Mouse (Mus musculus) layer of hippocampus, adult 6 months (tissue): ENCODE data around the gene Ndufaf2. TPM values are rescaled to one million over a fixed set of nuclear protein-coding genes. Genes with fewer than 3 reads are reported as not detected.

Experiments
- long read RNA-seq, 2 experiments: library from polyadenylated mRNA; unstranded; transcript quantifications; one replicate each; pipeline ENCODE4 v2.0.0; 2019 to 2020
- polyA plus RNA-seq: library from polyadenylated mRNA; unstranded; fragments of <200 nt; fragmentation: Nextera tagmentation; gene quantifications from 2 replicates; pipeline ENCODE4 v1.2.3, GENCODE M21; 2021

The Ndufaf2 gene
- 80.3 and 98.0 TPM in 2 replicates for polyA plus RNA-seq
- long read RNA-seq, experiment 1, transcript Ndufaf2-201 (4 exons, 678 nt) = major isoform, 45 of 55 reads
- long read RNA-seq, experiment 1, partial matches to known transcripts = 4 of 55 reads
- long read RNA-seq, experiment 1, other reads (novel, unspliced or antisense) = 6 of 55 reads
- long read RNA-seq, experiment 2, partial matches to known transcripts = 0 of 18 reads
- long read RNA-seq, experiment 2, other reads (novel, unspliced or antisense) = 16 of 18 reads

DNA sequence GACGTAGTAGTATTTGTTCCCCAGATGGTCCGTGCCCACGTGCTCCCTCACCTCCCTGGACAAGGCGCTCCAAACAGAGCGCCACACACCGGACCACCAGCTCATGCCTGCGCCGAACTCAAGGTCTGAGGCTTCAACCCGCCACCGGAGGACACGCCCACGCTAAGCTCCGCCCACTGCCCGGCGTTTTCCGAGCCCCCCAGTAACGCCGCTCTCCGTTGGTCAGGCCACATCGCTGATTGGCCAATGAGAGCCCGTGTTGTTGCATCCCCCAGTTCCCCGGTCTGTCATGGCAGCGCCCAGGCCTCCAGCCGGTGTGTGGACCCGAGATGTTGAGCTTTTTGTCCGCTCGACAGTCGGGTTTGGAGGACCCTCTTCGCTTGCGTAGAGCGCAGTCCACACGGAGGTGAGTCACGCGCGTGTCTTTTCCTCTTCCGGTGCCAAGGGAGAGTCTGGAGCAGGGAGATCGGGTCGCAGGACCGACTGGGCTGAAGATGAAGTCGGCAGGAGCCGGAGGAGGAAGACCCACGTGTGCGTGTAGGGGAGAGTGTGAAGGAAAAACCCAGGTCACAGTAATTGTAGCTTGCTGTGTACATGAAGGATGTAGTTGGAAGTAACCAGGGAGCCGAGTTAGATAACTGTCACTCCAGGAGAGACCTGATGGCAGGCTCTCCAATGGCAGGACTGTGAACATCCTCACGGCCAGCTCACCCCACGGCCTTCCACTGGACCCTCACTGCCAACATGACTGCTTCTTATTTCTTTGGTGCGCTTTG, at the start of gene Ndufaf2, which contains the start of gene Ercc8:
Gene Ndufaf2, minus strand, starts transcription at position 159 of the 776 bp plus-strand sequence.
Gene Ercc8, plus strand, starts transcription at position 267 of the 776 bp plus-strand sequence.

DNA sequence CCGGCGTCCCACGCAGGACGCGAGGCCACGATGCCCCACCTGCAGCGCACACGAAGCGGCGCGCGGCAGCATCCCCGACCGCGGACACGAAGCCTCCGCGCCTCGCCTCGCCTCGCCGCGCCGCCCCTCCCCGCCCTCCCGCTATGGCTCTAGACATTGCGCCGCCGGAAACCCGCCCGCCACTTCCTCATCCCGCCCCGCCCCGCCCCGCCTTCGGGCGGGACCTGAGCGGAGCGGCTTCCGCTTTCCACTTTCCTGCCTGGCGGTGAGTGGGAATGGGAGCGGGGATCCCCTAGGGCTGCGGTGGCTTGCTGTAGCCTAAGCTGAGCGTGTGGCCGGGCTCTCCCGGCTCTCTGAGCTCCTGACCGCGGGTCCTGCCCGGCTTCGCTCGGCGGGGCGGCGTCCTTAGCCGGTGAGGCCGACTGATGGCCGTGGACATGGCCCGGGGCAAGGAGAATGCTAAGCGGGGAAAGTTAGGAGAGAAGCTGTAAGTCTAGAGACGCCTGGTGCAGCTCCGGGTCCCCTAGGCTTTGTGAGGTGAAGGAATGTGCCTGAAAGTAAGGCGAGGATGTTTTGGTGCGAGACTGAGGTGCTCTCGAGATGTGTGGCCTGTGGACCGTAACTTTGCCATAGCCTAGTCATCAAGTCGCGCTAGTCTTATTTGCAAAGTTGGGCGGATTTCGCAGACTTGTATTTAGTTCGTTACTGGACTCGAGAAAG, 114.0 kb downstream of the Ndufaf2 start, which contains the start of gene Smim15:
Gene Smim15, plus strand, starts transcription at position 225 of the 720 bp plus-strand sequence.

Other genes starting within 250 kb of the Ndufaf2 start
- 65.1 and 80.0 TPM in 2 replicates for gene Smim15, start 114.2 kb downstream of the Ndufaf2 start, polyA plus RNA-seq
- 5.8 and 7.2 TPM in 2 replicates for gene Ercc8, start 108 bp upstream of the Ndufaf2 start, polyA plus RNA-seq
- 13.0 and 24.4 TPM in 2 replicates for gene Elovl7, start 55.8 kb upstream of the Ndufaf2 start, polyA plus RNA-seq
- 0.10 and 0.16 TPM in 2 replicates for gene Depdc1b, start 157.7 kb upstream of the Ndufaf2 start, polyA plus RNA-seq